Mouse (Mus musculus) cerebellum, adult 2 months (tissue): ENCODE results near the gene Cep350. TPM values are rescaled to one million over a fixed set of nuclear protein-coding genes. Genes with fewer than 3 reads are reported as not detected.

Source experiments
- DNase-seq, 2 experiments: peaks; one replicate each; pipeline ENCODE4 v3.0.0; 2021
- H3K27ac ChIP-seq: fragments of 200-500 bp; 2 replicates; pipeline ENCODE4 v1.5.1; 2012; ENCODE audit warnings: low read length, control low read depth, inconsistent platforms; ENCODE audit not compliant: insufficient read depth
- H3K27me3 ChIP-seq: fragments of 200-500 bp; 2 replicates; pipeline ENCODE4 v1.6.1; 2012; ENCODE audit warnings: inconsistent platforms, mild to moderate bottlenecking, low read length, moderate library complexity; ENCODE audit not compliant: control insufficient read depth, insufficient read depth
- H3K4me1 ChIP-seq: fragments of 200-500 bp; 2 replicates; pipeline ENCODE4 v1.6.1; 2011; ENCODE audit warnings: low read length; ENCODE audit not compliant: control insufficient read depth, insufficient read depth
- H3K4me3 ChIP-seq: fragments of 200-500 bp; replicated peaks from 2 replicates; pipeline ENCODE3; 2011; ENCODE audit warnings: mild to moderate bottlenecking, low read depth, low read length, control low read depth; ENCODE audit not compliant: insufficient read depth
- CTCF ChIP-seq: fragments of 200-500 bp; IDR thresholded peaks from 2 replicates; pipeline ENCODE4 v1.5.1; 2011; ENCODE audit warnings: low read depth, mild to moderate bottlenecking, control low read depth, low read length, moderate library complexity, borderline replicate concordance; ENCODE audit not compliant: insufficient read depth
- POLR2A ChIP-seq: fragments of 200-500 bp; IDR thresholded peaks from 2 replicates; pipeline ENCODE4 v1.6.1; 2011; ENCODE audit warnings: low read length, control low read depth, borderline replicate concordance; ENCODE audit not compliant: insufficient read depth
- WGBS: fragments of 180-500 bp; shearing (Covaris S2); methylation state at CpG from one replicate; pipeline ENCODE4 v1.1.7; 2018; 5-methylcytosine and 5-hydroxymethylcytosine counted together
- polyA plus RNA-seq: library from polyadenylated mRNA; depleted of rRNA; stranded (reverse); fragments of >200 nt; gene quantifications from 2 replicates; pipeline ENCODE4 v1.2.3, GENCODE M21; 2012

The Cep350 gene
- polyA plus RNA-seq, 1 experiment: 17.4 TPM

- no peak for DNase-seq
- 90% methylated on average over 3 of the region's 3 CpGs for WGBS
- no peak overlapping the region for H3K4me3 ChIP-seq
- H3K27me3 ChIP-seq: no peaks in the 10 kb centered on the region; the same call in 1 of the 2 replicates
- no peak overlapping the region for H3K27ac ChIP-seq
- TF ChIP-seq CTCF: no peak
- no peak for TF ChIP-seq POLR2A
- H3K4me1 ChIP-seq: no peaks in the 10 kb centered on the region
Measured at GRCm38 (mm10) chr1:155831958-155832357, 141.1 kb downstream of the Cep350 start.

GRCm38 (mm10) chr1:155830861-155831260 lies 142.2 kb downstream of the Cep350 start:
- no peaks in the 10 kb centered on the region for H3K27me3 ChIP-seq
- H3K4me1 ChIP-seq: no peaks in the 10 kb centered on the region
- no peak overlapping the region for H3K27ac ChIP-seq
- 88% methylated on average over 6 of the region's 6 CpGs for WGBS
- H3K4me3 ChIP-seq: no peak overlapping the region
- no peak for DNase-seq
- TF ChIP-seq CTCF: no peak
- TF ChIP-seq POLR2A: no peak

GRCm38 (mm10) chr1:155827703-155828295 lies 145.3 kb downstream of the Cep350 start:
- H3K4me3 ChIP-seq: no peak overlapping the region
- no peak overlapping the region for H3K27ac ChIP-seq
- H3K27me3 ChIP-seq: no peaks in the 10 kb centered on the region
- TF ChIP-seq POLR2A: no peak
- TF ChIP-seq CTCF: no peak
- no peak for DNase-seq
- no peaks in the 10 kb centered on the region for H3K4me1 ChIP-seq
- 84% methylated on average over 8 of the region's 8 CpGs for WGBS

- 84% methylated on average over 5 of the region's 5 CpGs for WGBS
- no peak overlapping the region for H3K4me3 ChIP-seq
- TF ChIP-seq CTCF (no peak), POLR2A (no peak)
- DNase-seq: no peak
- H3K27ac ChIP-seq: no peak overlapping the region
- H3K27me3 ChIP-seq: no peaks in the 10 kb centered on the region
- no peaks in the 10 kb centered on the region for H3K4me1 ChIP-seq
Measured at GRCm38 (mm10) chr1:155826803-155827395, 146.2 kb downstream of the Cep350 start.

- H3K4me3 ChIP-seq: no peak overlapping the region
Measured at GRCm38 (mm10) chr1:155825940-155826716, 146.9 kb downstream of the Cep350 start.

GRCm38 (mm10) chr1:155820646-155821045 lies 152.4 kb downstream of the Cep350 start:
- TF ChIP-seq CTCF (no peak), POLR2A (no peak)
- Histone ChIP-seq H3K4me1 (no peaks in the 10 kb centered on the region), H3K27ac (no peak overlapping the region), H3K4me3 (no peak overlapping the region), H3K27me3 (no peaks in the 10 kb centered on the region)
- no peak for DNase-seq
- WGBS: 85% methylated on average over 5 of the region's 5 CpGs

More at GRCm38 (mm10) chr1:155825940-155826716, 146.9 kb downstream of the Cep350 start:
- TF ChIP-seq POLR2A: no peak
- TF ChIP-seq CTCF: no peak
- Histone ChIP-seq H3K27me3 (no peaks in the 10 kb centered on the region), H3K4me1 (no peaks in the 10 kb centered on the region), H3K27ac (no peak overlapping the region)
- no peak for DNase-seq
- 95% methylated on average over 4 of the region's 4 CpGs for WGBS

- Histone ChIP-seq H3K4me1 (no peaks in the 10 kb centered on the region), H3K27ac (no peak overlapping the region), H3K4me3 (no peak overlapping the region), H3K27me3 (no peaks in the 10 kb centered on the region)
- DNase-seq: no peak
- 67% methylated on average over 2 of the region's 2 CpGs for WGBS
- TF ChIP-seq CTCF (no peak), POLR2A (no peak)
Measured at GRCm38 (mm10) chr1:155816167-155816566, 156.9 kb downstream of the Cep350 start.
